Mouse (Mus musculus) fibroblast of lung, adult 2 months (primary cell): ENCODE measurements around the gene Polg2.
A peak's percentile ranks its signal among the peaks of the same experiment; 100 is the strongest.
"Not testable (repeated sequence)": the region's sequence is repeated elsewhere in the genome, so short reads cannot be mapped to it uniquely, and the experiment has no call there.

Experiments used
- DNase-seq: peaks from one replicate; pipeline ENCODE4 v3.0.0-alpha.2; 2011; ENCODE audit warnings: low read depth

The Polg2 gene

GRCm38 (mm10) chr11:106760511-106760910 is 18.8 kb downstream of the Polg2 start:
- DNase-seq, result no peak

- DNase-seq, result no peak
Observed at GRCm38 (mm10) chr11:106759028-106759427, 20.3 kb downstream of the Polg2 start.

DNA sequence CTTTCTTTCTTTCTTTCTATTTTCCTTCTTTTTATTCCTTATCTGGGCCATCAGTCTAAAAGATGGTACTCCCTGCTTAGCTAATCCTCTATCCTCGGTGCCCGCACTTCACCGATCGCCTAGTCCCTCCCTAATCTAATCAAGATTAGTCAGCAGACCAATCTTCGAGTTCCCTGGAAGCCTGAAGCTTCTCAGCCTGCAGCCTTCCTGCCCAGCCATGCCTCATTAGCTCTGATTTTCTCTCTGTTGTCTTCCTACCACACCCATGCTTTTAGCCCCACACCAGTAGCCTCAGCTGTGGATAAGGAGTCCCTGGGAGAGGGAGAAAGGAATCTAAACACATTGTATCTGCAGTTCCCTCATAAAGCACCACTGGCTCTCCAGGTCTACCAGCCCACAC is 23.8 kb downstream of the Polg2 start:
- DNase-seq, result no peak

- DNase-seq, result no peak
Observed at GRCm38 (mm10) chr11:106753314-106753713, 26.0 kb downstream of the Polg2 start.

DNA sequence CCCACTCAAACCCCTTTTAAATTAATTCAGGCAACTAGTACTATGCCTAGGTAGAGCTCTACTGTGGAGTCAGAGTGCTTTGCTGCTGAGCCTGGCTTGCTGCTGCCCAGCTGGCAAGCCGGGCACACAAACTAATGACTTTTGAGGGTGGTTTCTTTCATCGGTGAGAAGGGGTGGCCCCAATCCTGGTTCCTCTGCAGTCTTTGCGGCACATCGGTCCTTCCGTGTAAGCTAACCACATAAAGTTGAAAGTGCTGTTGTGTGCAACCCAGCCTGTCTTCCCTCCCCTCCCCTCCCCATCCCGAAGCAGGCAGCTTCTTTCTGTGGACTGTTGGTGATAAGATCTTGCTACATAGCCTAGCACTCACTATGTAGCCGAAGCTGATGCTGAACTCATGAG is 27.2 kb downstream of the Polg2 start:
- no peak for DNase-seq

DNA sequence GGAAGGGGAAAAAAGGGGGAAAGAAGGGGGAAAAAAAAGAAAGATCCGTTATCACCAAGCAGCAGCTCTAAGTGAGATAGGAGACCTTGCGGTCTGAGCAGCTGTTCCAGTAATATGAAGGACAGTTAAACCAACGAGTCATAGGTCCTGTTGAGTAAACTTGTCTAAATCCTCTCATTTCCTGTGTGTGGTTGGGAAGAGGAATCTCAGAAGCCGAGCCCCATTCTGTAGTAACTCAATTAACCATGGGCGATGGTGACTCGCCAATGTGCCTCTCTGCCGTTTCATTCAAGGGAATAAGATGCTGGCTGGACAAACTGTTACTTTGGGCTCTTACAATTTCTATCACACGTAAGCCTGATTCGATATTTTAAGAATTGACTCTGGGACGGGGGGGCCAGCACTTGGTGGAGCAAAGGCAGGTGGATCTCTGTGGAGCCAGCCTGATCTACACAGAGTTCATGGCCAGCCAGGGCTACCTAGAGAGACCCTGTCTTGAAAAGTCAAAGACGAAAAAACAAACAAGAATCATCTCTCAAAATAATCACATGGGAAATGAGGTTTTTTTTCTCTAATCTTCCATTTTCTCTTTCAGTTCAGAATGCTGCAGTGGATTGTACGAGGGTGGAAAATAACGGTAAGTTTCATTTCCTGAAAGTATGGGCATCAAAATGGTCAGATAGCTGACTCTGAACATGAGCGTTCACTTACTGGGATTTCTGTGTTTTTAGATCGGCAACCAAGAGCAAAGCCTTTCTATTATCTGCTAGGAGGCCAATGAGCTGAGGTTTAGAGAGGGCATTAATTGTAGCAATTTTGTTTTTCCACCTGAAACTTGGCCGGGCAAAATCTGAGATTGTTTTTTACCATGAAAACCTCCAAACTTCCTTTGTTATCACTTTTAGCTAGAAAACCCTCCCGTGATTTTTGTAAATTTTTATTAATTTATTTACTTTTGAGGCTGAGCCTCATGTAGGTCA is 28.0 kb downstream of the Polg2 start, which contains the start of gene Milr1:
TSS of gene Milr1 (plus strand) at position 188 of the 980 bp plus-strand sequence.
- DNase-seq, result peak; percentile 9

DNA sequence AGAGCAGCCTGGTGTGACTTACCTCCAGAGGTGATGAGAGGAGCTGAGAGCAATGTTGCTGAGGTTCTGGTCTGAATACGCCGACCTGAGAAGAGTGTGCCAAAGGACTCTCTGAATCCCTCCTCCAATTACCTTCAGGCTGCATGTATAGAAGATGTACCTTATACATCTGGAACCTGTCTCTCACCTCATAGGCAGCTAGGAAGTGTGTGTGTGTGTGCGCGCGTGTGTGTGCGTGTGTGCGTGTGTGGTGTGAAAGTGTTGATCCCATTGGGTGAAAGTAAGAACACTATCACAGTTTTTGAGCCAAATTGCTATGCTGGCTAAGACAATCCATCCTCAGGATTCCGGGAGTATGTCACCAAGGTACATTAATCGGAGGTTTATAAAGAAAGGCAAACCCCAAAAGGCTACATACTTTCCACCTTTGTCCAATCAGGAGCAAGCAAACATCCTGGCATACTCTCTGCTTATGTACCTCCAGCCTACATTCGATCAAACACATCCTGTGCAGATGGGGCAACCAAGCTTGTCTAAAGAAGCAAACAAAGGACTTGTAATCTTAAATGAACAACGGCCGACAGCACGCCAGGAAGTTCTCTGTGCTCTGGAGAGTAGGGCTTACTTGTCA is 29.1 kb downstream of the Polg2 start, which contains the start of gene Pecam1:
TSS of gene Pecam1 (minus strand) at position 508 of the 631 bp plus-strand sequence.
- no peak for DNase-seq

DNA sequence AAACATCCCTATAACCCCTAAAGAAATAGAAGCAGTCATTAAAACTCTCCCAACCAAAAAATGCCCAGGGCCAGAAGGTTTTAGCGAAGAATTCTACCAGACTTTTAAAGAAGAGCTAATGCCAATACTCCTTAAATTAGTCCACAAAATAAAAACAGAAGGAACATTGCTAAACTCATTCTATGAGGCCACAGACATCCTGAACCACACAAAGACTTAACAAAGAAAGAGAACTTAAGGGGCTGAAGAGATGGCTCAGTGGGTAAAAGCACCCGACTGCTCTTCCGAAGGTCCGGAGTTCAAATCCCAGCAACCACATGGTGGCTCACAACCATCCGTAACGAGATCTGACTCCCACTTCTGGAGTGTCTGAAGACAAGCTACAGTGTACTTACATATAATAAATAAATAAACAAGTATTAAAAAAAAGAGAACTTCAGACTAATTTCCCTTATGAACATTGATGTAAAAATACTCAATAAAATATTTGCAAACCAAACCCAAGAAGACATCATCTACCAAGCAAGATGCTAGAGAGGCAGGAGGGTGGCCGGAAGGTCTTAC is 29.7 kb downstream of the Polg2 start:
- DNase-seq, result not testable (repeated sequence)

DNA sequence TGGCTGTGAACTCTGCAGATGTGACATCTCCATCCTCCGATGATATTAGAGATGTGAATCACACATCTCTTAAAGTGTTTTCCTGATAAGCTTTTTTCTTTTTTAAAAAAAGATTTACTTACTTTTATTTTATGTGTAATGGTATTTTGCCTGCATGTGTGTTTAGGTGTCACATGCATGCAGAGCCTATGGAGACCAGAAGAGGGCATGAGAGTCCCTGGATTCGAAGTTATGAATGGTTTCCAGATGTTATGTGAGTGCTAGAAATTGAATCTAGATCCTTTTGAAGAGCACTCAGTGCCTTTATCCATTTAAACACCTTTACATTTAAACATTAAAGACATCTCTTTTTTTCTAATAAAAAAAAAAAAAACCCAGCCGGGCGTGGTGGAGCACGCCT is 34.4 kb downstream of the Polg2 start:
- DNase-seq, result no peak

- no peak for DNase-seq
Observed at GRCm38 (mm10) chr11:106742388-106742841, 36.9 kb downstream of the Polg2 start.

GRCm38 (mm10) chr11:106741826-106742225 is 37.5 kb downstream of the Polg2 start:
- no peak for DNase-seq

DNA sequence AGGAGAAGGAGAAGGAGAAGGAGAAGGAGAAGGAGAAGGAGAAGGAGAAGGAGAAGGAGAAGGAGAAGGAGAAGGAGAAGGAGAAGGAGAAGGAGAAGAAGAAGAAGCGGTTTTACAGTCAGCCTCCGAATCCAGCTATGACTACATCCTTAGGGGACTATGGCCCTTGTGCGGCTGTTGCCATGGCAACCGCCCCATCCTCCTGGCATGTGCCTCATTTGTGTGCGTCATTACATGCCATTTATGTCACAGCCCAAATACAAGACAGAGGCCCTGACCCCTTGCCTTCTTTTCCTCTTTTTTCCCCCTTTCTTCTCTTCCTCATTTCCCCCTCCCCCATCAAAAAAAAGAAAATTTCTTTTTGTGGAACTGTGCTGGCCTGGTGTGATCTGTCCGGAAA is 38.1 kb downstream of the Polg2 start:
- DNase-seq, result no peak

GRCm38 (mm10) chr11:106740724-106741123 is 38.6 kb downstream of the Polg2 start:
- DNase-seq, result not testable (repeated sequence)

DNA sequence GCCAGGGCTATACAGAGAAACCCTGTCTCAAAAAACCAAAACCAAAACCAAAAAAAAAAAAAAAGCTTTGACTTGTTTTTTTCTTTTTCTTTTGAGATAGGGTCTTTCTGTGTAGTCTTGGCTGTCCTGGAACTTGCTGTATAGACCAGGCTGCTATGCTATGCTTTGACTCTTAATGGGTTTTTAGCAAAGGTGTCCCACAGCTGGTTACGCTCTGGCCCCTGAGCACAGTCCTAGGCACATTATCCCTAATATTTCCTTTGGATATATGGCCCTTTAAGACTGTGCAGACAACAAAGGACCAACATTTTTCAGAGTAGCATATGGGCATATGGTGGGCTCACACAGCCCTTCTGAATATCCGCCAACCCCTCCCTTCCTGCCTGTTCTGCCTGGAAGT is 40.2 kb downstream of the Polg2 start:
- DNase-seq, result no peak

- DNase-seq, result no peak
Observed at GRCm38 (mm10) chr11:106737178-106737621, 42.1 kb downstream of the Polg2 start.

DNA sequence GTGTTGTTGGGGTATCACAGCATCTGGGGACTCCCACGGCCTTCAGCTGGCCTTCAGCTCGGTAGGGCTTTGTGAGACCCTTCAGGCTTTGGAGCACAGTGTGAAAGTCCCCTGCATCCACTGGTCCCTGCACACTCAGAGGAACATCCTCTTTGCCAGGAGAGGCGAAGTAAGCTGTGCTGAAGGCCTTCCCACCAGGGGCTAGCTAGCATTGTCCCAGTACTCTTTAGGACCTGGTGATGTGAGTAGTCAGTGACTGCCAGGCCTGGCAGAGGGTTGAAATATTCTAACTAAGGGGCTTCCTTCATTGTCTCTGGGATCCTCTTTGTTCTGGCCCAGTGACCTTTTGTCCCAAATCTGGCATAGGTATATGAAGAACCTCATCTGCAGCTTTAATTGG is 42.7 kb downstream of the Polg2 start:
- no peak for DNase-seq

DNA sequence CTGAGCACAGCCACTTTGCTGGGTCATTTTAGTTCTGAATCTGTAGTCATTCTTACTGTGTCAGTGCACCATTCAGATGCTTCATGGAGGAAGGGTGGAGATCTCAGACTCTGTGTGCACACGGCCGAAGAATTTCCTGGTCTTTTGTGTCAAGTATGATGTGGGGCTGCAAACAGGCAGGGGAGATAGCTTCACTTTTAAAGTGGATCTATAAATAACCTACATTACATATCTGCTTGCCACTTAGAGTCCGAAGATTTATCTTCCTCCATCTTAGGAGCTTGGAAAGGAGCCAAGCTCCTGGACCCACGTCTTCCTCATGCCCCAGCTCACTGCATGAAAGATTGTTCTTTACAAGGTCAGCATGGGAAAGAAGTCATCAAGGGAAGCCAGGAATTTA is 48.6 kb downstream of the Polg2 start:
- DNase-seq, result no peak

- no peak for DNase-seq
Observed at GRCm38 (mm10) chr11:106729656-106730055, 49.7 kb downstream of the Polg2 start.

GRCm38 (mm10) chr11:106728402-106729366 is 50.7 kb downstream of the Polg2 start:
- DNase-seq, result no peak

GRCm38 (mm10) chr11:106727967-106728366 is 51.4 kb downstream of the Polg2 start:
- DNase-seq, result no peak

- not testable (repeated sequence) for DNase-seq
Observed at GRCm38 (mm10) chr11:106724916-106725235, 54.5 kb downstream of the Polg2 start.
